ENCODE assay signal across 12 mouse cellular contexts in genomic region chr8:103809140-103809539, GRCm38 (mm10).
DNase-seq lines count a peak whose midpoint lies in the region; ATAC-seq and TF ChIP-seq lines count a peak whose summit lies in the region.
"Had no signal": no experiment of that assay in that cellular context is flagged by ENCODE, and none has a peak within 500 bp of the region (broad histone marks: within the 10 kb centered on the region; RNA-seq: fewer than 3 reads in every experiment).

No protein-coding gene starts in this region.

- no peak overlapping the region for H3K4me3 ChIP-seq in heart, embryonic 15.5 days
- H3K4me3 ChIP-seq in heart, embryonic 11.5 days (ENCODE audit: low read depth, low read length) = no peak overlapping the region
- H3K4me3 ChIP-seq in lung, embryonic 14.5 days (ENCODE audit: low read depth, low read length) = no peak overlapping the region
- H3K4me3 ChIP-seq in embryonic facial prominence, embryonic 12.5 days = no peak overlapping the region
- H3K4me3 ChIP-seq in neural tube, embryonic 11.5 days (ENCODE audit: low read depth, low read length) = no peak overlapping the region
- H3K4me3 ChIP-seq: erythroblast, embryonic 14.5 days had no signal

- H3K36me3 ChIP-seq in heart, embryonic 15.5 days = no peaks in the 10 kb centered on the region
- no peaks in the 10 kb centered on the region for H3K36me3 ChIP-seq in heart, embryonic 11.5 days (ENCODE audit: control insufficient read depth, insufficient read depth, low read length)
- H3K36me3 ChIP-seq in lung, embryonic 14.5 days (ENCODE audit: insufficient read depth) = no peaks in the 10 kb centered on the region
- no peaks in the 10 kb centered on the region for H3K36me3 ChIP-seq in embryonic facial prominence, embryonic 12.5 days
- H3K36me3 ChIP-seq in neural tube, embryonic 11.5 days (ENCODE audit: control insufficient read depth, insufficient read depth, low read length) = no peaks in the 10 kb centered on the region
- H3K36me3 ChIP-seq: G1E had no signal

- peak; percentile 66 for DNase-seq in lung, embryonic 14.5 days
- no peak for DNase-seq in lung, postnatal 36 days
- DNase-seq in neural tube, embryonic 11.5 days (ENCODE audit: low spot score) = peak; percentile 24
- no peak for DNase-seq in urinary bladder, postnatal 14 days (ENCODE audit: low spot score)
- no peak for DNase-seq in MN1 (ENCODE audit: low spot score)
- DNase-seq: cerebellum, adult 8-10 months had no signal

- H3K9ac ChIP-seq in heart, embryonic 15.5 days = no peak overlapping the region
- H3K9ac ChIP-seq in heart, embryonic 11.5 days (ENCODE audit: low read depth, low read length) = no peak overlapping the region
- no peak overlapping the region for H3K9ac ChIP-seq in lung, embryonic 14.5 days
- no peak overlapping the region for H3K9ac ChIP-seq in embryonic facial prominence, embryonic 12.5 days
- no peak overlapping the region for H3K9ac ChIP-seq in neural tube, embryonic 11.5 days (ENCODE audit: low read length)

- H3K9me3 ChIP-seq in heart, embryonic 15.5 days (replicated peaks) = no peaks in the 10 kb centered on the region
- no peaks in the 10 kb centered on the region for H3K9me3 ChIP-seq in heart, embryonic 11.5 days (replicated peaks; ENCODE audit: control insufficient read depth, low read length)
- H3K9me3 ChIP-seq in lung, embryonic 14.5 days (ENCODE audit: low read depth, low read length) = peaks cover 5% of the 10 kb centered on the region; the same call in 1 of the 2 replicates
- 0 out of 2 replicates have a peak, but pooled peaks cover 4% of the 10 kb centered on the region for H3K9me3 ChIP-seq in embryonic facial prominence, embryonic 12.5 days
- H3K9me3 ChIP-seq in neural tube, embryonic 11.5 days (ENCODE audit: control insufficient read depth, low read length) = no peaks in the 10 kb centered on the region

- no peaks in the 10 kb centered on the region for H3K4me1 ChIP-seq in heart, embryonic 15.5 days (replicated peaks)
- H3K4me1 ChIP-seq in heart, embryonic 11.5 days (ENCODE audit: control insufficient read depth, insufficient read depth, low read length) = no peaks in the 10 kb centered on the region
- H3K4me1 ChIP-seq in lung, embryonic 14.5 days (ENCODE audit: insufficient read depth) = peaks cover 13% of the 10 kb centered on the region; the same call in 1 of the 2 replicates
- H3K4me1 ChIP-seq in embryonic facial prominence, embryonic 12.5 days = peaks cover 23% of the 10 kb centered on the region
- H3K4me1 ChIP-seq in neural tube, embryonic 11.5 days (ENCODE audit: control insufficient read depth, insufficient read depth, low read length) = no peaks in the 10 kb centered on the region

- no peaks in the 10 kb centered on the region for H3K27me3 ChIP-seq in heart, embryonic 15.5 days
- H3K27me3 ChIP-seq in heart, embryonic 11.5 days (ENCODE audit: control insufficient read depth, insufficient read depth, low read length) = no peaks in the 10 kb centered on the region
- H3K27me3 ChIP-seq in lung, embryonic 14.5 days (ENCODE audit: insufficient read depth, low read length) = no peaks in the 10 kb centered on the region
- no peaks in the 10 kb centered on the region for H3K27me3 ChIP-seq in embryonic facial prominence, embryonic 12.5 days
- H3K27me3 ChIP-seq in neural tube, embryonic 11.5 days (ENCODE audit: control insufficient read depth, insufficient read depth, low read length) = no peaks in the 10 kb centered on the region

- H3K4me2 ChIP-seq in heart, embryonic 15.5 days = no peak overlapping the region
- no peak overlapping the region for H3K4me2 ChIP-seq in heart, embryonic 11.5 days
- no peak overlapping the region for H3K4me2 ChIP-seq in lung, embryonic 14.5 days
- no peak overlapping the region for H3K4me2 ChIP-seq in embryonic facial prominence, embryonic 12.5 days (replicated peaks)
- no peak overlapping the region for H3K4me2 ChIP-seq in neural tube, embryonic 11.5 days (ENCODE audit: low read depth)

- 59% methylated on average over 7 of the region's 7 CpGs for WGBS in heart, embryonic 15.5 days
- WGBS in heart, embryonic 11.5 days (ENCODE audit: insufficient replicate concordance) = 67% methylated on average over 7 of the region's 7 CpGs
- WGBS in lung, embryonic 14.5 days = 45% methylated on average over 7 of the region's 7 CpGs
- WGBS in embryonic facial prominence, embryonic 12.5 days = 29% methylated on average over 7 of the region's 7 CpGs
- 62% methylated on average over 7 of the region's 7 CpGs for WGBS in neural tube, embryonic 11.5 days

- peak overlapping the region; percentile 49 for H3K27ac ChIP-seq in heart, embryonic 15.5 days
- no peak overlapping the region for H3K27ac ChIP-seq in heart, embryonic 11.5 days (ENCODE audit: low read depth, low read length)
- H3K27ac ChIP-seq in lung, embryonic 14.5 days (ENCODE audit: low read depth) = peak overlapping the region; percentile 93
- H3K27ac ChIP-seq in embryonic facial prominence, embryonic 12.5 days = peak overlapping the region; percentile 76
- H3K27ac ChIP-seq in neural tube, embryonic 11.5 days (ENCODE audit: low read depth, low read length) = no peak overlapping the region

- no peak for TF ChIP-seq CTCF in lung, embryonic 14.5 days (IDR thresholded peaks at IDR 0.05; ENCODE audit: low read depth)

- ATAC-seq in heart, embryonic 15.5 days (replicated peaks; ENCODE audit: insufficient number of reproducible peaks, insufficient read depth, low FRiP score, low read depth) = no peak
- no peak for ATAC-seq in heart, embryonic 11.5 days (replicated peaks; ENCODE audit: insufficient number of reproducible peaks, low FRiP score, low TSS enrichment)
- 0 out of 2 replicates have a peak, but pooled peaks have one; percentile 10 for ATAC-seq in lung, embryonic 14.5 days (ENCODE audit: insufficient read depth)
- no peak for ATAC-seq in embryonic facial prominence, embryonic 12.5 days (ENCODE audit: insufficient number of reproducible peaks, insufficient read depth, low FRiP score, low TSS enrichment)
- ATAC-seq in neural tube, embryonic 11.5 days (ENCODE audit: insufficient read depth, low FRiP score, low TSS enrichment) = no peak
- ATAC-seq: activated CD4-positive, CD25-positive, alpha-beta regulatory T cell, adult 4 months had no signal

Comparison
In these comparisons a context has a peak if more than half of its experiments do, and no peak if none do; other contexts are left out.
1. H3K27ac ChIP-seq: peak in heart, embryonic 15.5 days (single experiment), lung, embryonic 14.5 days (single experiment) and embryonic facial prominence, embryonic 12.5 days (single experiment); none in heart, embryonic 11.5 days (single experiment) and neural tube, embryonic 11.5 days (single experiment).
2. DNase-seq: peak in lung, embryonic 14.5 days (single experiment) and neural tube, embryonic 11.5 days (single experiment); none in lung, postnatal 36 days (single experiment), urinary bladder, postnatal 14 days (single experiment) and MN1 (single experiment).